Mouse (Mus musculus) olfactory bulb, adult 2 months (tissue): ENCODE results near the gene Pde6d.

Experiments
- CTCF ChIP-seq: fragments of 200-500 bp; IDR thresholded peaks from 2 replicates; pipeline ENCODE4 v1.5.1; 2012; ENCODE audit warnings: low read depth, mild to moderate bottlenecking, low read length, moderate library complexity; ENCODE audit not compliant: insufficient read depth
- POLR2A ChIP-seq: fragments of 200-500 bp; IDR thresholded peaks from 2 replicates; pipeline ENCODE4 v1.6.1; 2012; ENCODE audit warnings: mild to moderate bottlenecking, low read depth, low read length, moderate library complexity; ENCODE audit not compliant: insufficient read depth

GRCm38 (mm10) chr1:86571941-86572340, 10.5 kb downstream of the Pde6d start:
- TF ChIP-seq CTCF, result no peak
- TF ChIP-seq POLR2A, result no peak
